Mouse (Mus musculus): ENCODE results near the gene Cux1. TPM values are rescaled to one million over a fixed set of nuclear protein-coding genes. Genes with fewer than 3 reads are reported as not detected.
"Not testable (repeated sequence)": the region's sequence is repeated elsewhere in the genome, so short reads cannot be mapped to it uniquely, and the experiment has no call there.

Gene Cux1
- polyA plus RNA-seq, 1 experiment from 2014 or later: 131 TPM

DNA sequence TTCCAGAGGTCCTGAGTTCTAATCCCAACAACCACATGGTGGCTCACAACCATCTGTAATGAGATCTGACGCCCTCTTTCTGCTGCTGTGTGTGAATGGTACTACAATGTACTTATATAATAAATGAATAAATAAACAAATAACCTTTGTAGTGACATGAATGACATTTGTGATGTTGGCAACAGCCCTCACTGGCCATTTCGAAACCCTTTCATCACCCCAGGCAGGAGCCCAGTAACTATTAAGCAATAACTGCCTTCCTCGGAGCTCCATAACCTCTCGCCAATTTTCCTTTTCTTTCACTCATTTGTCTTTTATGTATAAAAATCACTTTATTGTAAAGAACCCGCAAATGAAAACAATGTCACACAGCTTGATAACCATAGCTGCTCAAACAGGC is 353.6 kb downstream of the Cux1 start:
- H3K79me2 ChIP-seq (ENCODE audit: inconsistent target): no peaks in the 10 kb centered on the region
- 32% methylated on average over 5 of the region's 5 CpGs for WGBS (ENCODE audit: missing documents)
- no peak overlapping the region for H3K27ac ChIP-seq
- H3K4me3 ChIP-seq (ENCODE audit: inconsistent target): no peak overlapping the region
- no peaks in the 10 kb centered on the region for H3K36me3 ChIP-seq (ENCODE audit: inconsistent target)

DNA sequence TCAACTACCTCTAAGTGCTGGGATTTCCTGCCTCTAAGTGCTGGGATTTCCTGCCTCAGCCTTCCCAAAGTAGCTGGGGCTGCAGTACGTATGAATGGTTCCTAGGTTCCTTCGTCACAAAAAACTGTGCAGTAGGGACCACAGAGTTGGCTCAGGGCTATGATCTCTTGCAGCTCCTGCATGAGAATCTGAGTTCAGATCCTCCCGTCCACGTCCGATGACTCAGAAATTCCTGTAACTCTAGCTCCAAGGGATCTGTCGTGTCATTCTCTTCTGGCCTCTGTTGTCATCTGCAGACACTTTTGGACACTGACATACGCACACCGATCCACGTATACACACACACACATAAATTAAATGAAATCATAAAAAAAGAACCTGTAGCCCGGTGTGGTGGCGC is 354.6 kb downstream of the Cux1 start:
- Histone ChIP-seq H3K27ac (no peak overlapping the region), H3K79me2 (ENCODE audit: inconsistent target) (no peaks in the 10 kb centered on the region), H3K4me3 (ENCODE audit: inconsistent target) (no peak overlapping the region), H3K36me3 (ENCODE audit: inconsistent target) (no peaks in the 10 kb centered on the region)
- WGBS (ENCODE audit: missing documents): 91% methylated on average over 11 of the region's 11 CpGs

DNA sequence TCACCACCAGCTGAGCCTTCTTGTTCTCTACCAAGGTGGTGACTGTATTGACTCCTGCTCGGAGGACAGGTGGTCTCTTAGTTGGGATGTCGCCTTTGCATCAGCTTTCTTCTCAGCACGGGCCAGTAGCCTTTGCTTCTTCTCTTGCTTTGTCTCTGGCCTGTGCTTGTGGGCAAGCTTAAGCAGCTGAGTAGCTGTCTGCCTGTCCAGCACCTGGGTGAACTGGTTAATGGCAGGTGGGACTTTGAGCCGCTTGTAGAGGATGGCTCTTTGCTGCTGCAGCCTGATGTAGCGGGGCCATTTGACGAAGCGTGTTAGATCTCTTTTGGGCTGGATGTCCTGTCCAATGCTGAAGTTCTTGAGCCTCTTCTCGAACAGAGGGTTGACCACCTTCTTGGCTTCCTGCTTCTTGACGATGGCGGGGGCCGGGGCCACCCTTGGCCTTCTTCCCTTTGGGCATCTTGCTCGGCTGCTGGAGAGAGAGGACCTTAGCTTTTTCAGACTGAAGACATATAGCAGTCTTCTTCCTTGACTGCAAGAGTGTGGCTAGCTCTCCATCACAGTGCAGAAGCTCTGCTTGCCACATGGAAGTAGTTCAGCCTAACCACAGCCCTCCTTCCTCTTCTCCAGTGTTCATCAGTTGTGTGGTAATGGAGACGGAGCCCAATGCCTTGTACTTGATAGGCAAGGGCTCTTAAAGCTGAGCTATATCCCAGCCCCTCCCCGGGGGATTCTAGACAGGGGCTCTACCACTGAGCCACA is 355.8 kb downstream of the Cux1 start:
- not testable (repeated sequence) for H3K36me3 ChIP-seq (ENCODE audit: inconsistent target); H3K4me3 ChIP-seq (ENCODE audit: inconsistent target); H3K79me2 ChIP-seq (ENCODE audit: inconsistent target); H3K27ac ChIP-seq
- 53% methylated on average over 13 of the region's 14 CpGs for WGBS (ENCODE audit: missing documents)

DNA sequence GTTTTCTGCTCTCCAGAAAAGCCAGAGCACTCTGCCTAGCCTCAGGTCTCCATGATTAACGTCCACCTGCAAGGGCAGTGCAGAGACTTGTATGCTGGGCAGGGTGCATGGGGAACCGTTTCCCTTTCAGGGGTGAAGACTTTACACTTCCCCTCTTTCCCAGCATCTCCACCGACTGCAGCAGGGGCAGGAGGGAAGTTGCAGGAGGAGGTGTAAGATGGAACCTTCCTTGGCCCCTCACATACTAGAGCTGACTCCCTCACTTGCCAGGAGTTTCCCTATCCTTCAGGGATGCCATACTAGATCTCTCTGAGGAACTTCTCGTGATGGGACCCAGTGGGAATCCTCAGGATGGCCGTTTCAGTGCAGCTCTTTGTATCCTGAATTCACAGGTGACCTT is 356.7 kb downstream of the Cux1 start:
- Histone ChIP-seq H3K4me3 (ENCODE audit: inconsistent target) (no peak overlapping the region), H3K36me3 (ENCODE audit: inconsistent target) (no peaks in the 10 kb centered on the region), H3K79me2 (ENCODE audit: inconsistent target) (no peaks in the 10 kb centered on the region), H3K27ac (no peak overlapping the region)
- 32% methylated on average over 5 of the region's 5 CpGs for WGBS (ENCODE audit: missing documents)

DNA sequence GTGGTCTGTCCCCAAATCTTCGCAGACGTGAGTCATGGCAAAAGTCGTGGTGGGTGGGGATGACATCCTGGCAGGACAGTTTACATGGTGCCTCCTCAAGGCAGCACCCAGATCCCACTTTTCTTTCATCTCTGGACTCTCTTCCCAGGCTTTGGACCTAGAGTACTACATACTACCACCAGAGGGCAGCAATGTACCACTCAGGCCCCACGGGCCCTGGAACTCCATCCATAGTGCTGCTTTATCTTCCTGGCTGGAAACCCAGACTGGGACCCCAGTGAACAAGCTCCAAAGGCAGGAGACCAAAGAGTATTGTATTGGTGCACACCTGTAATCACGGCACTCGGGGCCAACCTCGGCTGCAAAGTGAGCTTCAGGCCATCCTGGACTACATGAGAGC is 365.5 kb downstream of the Cux1 start:
- 32% methylated on average over 7 of the region's 7 CpGs for WGBS (ENCODE audit: missing documents)
- no peak overlapping the region for H3K4me3 ChIP-seq (ENCODE audit: inconsistent target)
- H3K36me3 ChIP-seq (ENCODE audit: inconsistent target): no peaks in the 10 kb centered on the region; the same call in 1 of the 2 replicates
- peaks cover 19% of the 10 kb centered on the region for H3K79me2 ChIP-seq (ENCODE audit: inconsistent target)
- no peak overlapping the region for H3K27ac ChIP-seq

DNA sequence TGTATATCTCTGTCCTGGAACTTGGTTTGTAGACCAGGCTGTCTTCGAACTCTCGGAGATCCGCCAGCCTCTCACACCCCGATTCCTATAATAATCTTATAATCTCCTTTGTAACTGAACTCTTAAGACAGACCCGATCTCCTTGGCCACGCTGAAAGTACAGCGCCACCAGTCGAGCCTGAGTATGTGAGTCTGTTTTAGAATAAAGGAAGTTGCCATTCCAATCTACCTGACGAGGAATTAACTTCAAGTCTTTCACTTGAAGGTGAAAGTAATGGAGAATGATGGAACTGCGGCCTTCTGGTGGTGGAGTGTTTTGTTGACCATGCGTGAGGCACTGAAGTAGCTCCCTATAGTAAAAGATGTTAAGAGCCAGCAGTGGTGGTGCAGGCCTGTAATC is 367.8 kb downstream of the Cux1 start:
- Histone ChIP-seq H3K27ac (peak overlapping the region; percentile 80), H3K79me2 (ENCODE audit: inconsistent target) (peaks cover 24% of the 10 kb centered on the region), H3K36me3 (ENCODE audit: inconsistent target) (peaks cover 16% of the 10 kb centered on the region), H3K4me3 (ENCODE audit: inconsistent target) (peak overlapping the region; percentile 97; the same call in 1 of the 2 replicates)
- 53% methylated on average over 11 of the region's 11 CpGs for WGBS (ENCODE audit: missing documents)

DNA sequence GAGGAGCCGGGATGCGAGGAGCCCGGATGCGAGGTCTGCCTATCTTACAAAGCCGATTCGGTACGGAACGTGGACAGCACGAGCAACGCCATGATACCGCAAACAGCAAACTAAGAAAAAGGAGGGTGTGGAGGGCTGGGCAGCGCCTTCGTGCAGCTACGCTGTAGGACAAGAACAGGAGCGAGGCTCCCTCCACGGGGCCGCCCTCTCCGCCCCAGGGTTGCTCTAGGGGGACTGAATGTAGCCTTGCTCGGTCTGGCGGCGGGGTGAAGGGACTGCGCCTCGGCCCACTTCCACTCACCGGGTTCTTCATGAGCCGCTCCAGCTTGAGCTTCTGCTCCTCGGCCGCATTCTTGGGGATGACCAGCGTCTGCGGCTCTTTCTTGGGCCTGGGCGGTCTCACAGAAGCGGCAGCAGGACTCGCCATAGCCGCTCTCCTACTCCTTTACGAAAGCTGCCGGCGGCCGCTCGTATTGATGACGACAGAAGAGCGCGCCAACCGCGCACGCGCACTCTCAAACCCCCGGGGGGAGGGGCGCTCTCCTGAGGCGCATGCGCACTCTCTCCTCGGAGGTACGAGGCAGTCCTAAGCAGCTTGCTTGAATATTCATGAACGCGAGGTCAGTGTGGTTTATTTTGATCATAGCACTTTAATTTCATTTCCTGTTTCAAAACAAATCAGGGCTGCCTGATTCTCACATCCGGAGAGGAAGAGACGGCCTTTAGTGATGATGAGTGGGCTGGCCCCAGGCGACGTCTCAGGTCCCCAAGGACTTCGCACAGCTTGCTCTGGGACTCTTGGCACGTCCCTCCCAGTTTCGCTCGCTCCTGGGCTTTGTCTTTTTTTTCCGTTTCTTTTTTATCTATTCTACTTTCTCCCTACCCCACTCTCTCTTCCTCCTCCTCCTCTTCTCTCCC is 368.6 kb downstream of the Cux1 start, which contains the start of gene Prkrip1:
Gene Prkrip1 (minus strand): TSS at position 490 of the 918 bp plus-strand sequence.
- peaks cover 24% of the 10 kb centered on the region for H3K36me3 ChIP-seq (ENCODE audit: inconsistent target)
- H3K79me2 ChIP-seq (ENCODE audit: inconsistent target): peaks cover 24% of the 10 kb centered on the region
- peak within 1 kb of the TSS; percentile 80 for H3K27ac ChIP-seq
- 1% methylated on average over 59 of the region's 62 CpGs for WGBS (ENCODE audit: missing documents)
- peak within 1 kb of the TSS; percentile 97 for H3K4me3 ChIP-seq (ENCODE audit: inconsistent target)

Other genes with a start within 250 kb of the Cux1 start
- gene Myl10, start 125.7 kb upstream of the Cux1 start, polyA plus RNA-seq (2018): not detected in 3 replicates

All from macrophage (primary cell).